Mouse (Mus musculus) embryonic facial prominence, embryonic 13.5 days (tissue): ENCODE results near the gene Maoa. TPM values are rescaled to one million over a fixed set of nuclear protein-coding genes. Genes with fewer than 3 reads are reported as not detected.

ENCODE experiments used
- ATAC-seq: fragments of 200-750 bp; cut with Nextera tagmentation; 2 replicates; pipeline ENCODE4 v1.8.0; 2017; ENCODE audit warnings: low read depth; ENCODE audit not compliant: insufficient number of reproducible peaks, insufficient read depth, low FRiP score, low TSS enrichment
- H3K27ac ChIP-seq: fragments of 300-500 bp; sonication (generic); 2 replicates; pipeline ENCODE4 v1.5.1; 2015; ENCODE audit warnings: moderate library complexity, mild to moderate bottlenecking, inconsistent platforms
- H3K27me3 ChIP-seq: fragments of 300-500 bp; sonication (generic); 2 replicates; pipeline ENCODE4 v1.6.1; 2015; ENCODE audit warnings: mild to moderate bottlenecking, inconsistent platforms
- H3K36me3 ChIP-seq: fragments of 300-500 bp; sonication (generic); 2 replicates; pipeline ENCODE4 v1.6.1; 2015; ENCODE audit warnings: mild to moderate bottlenecking, inconsistent platforms
- H3K4me1 ChIP-seq: fragments of 300-500 bp; sonication (generic); 2 replicates; pipeline ENCODE4 v1.6.1; 2015; ENCODE audit warnings: inconsistent platforms
- H3K4me2 ChIP-seq: fragments of 300-500 bp; sonication (generic); 2 replicates; pipeline ENCODE4 v1.6.1; 2015; ENCODE audit warnings: moderate library complexity, mild to moderate bottlenecking, inconsistent platforms
- H3K4me3 ChIP-seq: fragments of 300-500 bp; sonication (generic); 2 replicates; pipeline ENCODE4 v1.5.1; 2015; ENCODE audit warnings: mild to moderate bottlenecking, inconsistent platforms
- H3K9ac ChIP-seq: fragments of 300-500 bp; sonication (generic); 2 replicates; pipeline ENCODE4 v1.6.1; 2015; ENCODE audit warnings: mild to moderate bottlenecking, inconsistent platforms
- H3K9me3 ChIP-seq: fragments of 300-500 bp; sonication (generic); 2 replicates; pipeline ENCODE4 v1.6.1; 2016; ENCODE audit warnings: inconsistent platforms
- WGBS: fragments of 180-500 bp; shearing (Covaris S2); methylation state at CpG from one replicate; pipeline ENCODE4 v1.1.7; 2015; ENCODE audit warnings: mixed read lengths; 5-methylcytosine and 5-hydroxymethylcytosine counted together
- polyA plus RNA-seq: library from polyadenylated mRNA; unstranded; fragments of >200 nt; fragmentation: Nextera tagmentation; extraction: Ambion mirVana; gene quantifications from 2 replicates; pipeline ENCODE4 v1.2.1, GENCODE M21; 2015

Maoa gene
- polyA plus RNA-seq, result 18.0 and 19.8 TPM in 2 replicates

GRCm38 (mm10) chrX:16619034-16619929, at the start of gene Maoa:
Gene Maoa (plus strand): TSS chrX:16619698.
- peak; percentile 88 for ATAC-seq
- 20% methylated on average over 33 of the region's 33 CpGs for WGBS

GRCm38 (mm10) chrX:16618225-16619033, 1.1 kb upstream of the Maoa start:
- peak; percentile 92 for ATAC-seq
- H3K9ac ChIP-seq, result peak overlapping the region; percentile 64
- peak overlapping the region; percentile 69 for H3K4me2 ChIP-seq
- H3K27ac ChIP-seq, result peak overlapping the region; percentile 75
- WGBS, result 16% methylated on average over 60 of the region's 60 CpGs
- peak overlapping the region; percentile 49 for H3K4me3 ChIP-seq
- no peaks in the 10 kb centered on the region for H3K27me3 ChIP-seq
- no peaks in the 10 kb centered on the region for H3K9me3 ChIP-seq
- H3K4me1 ChIP-seq, result no peaks in the 10 kb centered on the region
- H3K36me3 ChIP-seq, result no peaks in the 10 kb centered on the region

More at GRCm38 (mm10) chrX:16619034-16619929, at the start of gene Maoa:
- H3K4me2 ChIP-seq, result peak within 1 kb of the TSS; percentile 69
- H3K9ac ChIP-seq, result peak within 1 kb of the TSS; percentile 64
- H3K4me1 ChIP-seq, result no peaks in the 10 kb centered on the region
- no peaks in the 10 kb centered on the region for H3K36me3 ChIP-seq
- H3K4me3 ChIP-seq, result peak within 1 kb of the TSS; percentile 49
- no peaks in the 10 kb centered on the region for H3K27me3 ChIP-seq
- H3K27ac ChIP-seq, result peak within 1 kb of the TSS; percentile 75
- H3K9me3 ChIP-seq, result no peaks in the 10 kb centered on the region

- ATAC-seq, result no peak
- no peaks in the 10 kb centered on the region for H3K36me3 ChIP-seq
- no peaks in the 10 kb centered on the region for H3K27me3 ChIP-seq
- no peak overlapping the region for H3K4me2 ChIP-seq
- no peaks in the 10 kb centered on the region for H3K4me1 ChIP-seq
- no peak overlapping the region for H3K27ac ChIP-seq
- WGBS, result 56% methylated on average over 2 of the region's 2 CpGs
- H3K9ac ChIP-seq, result no peak overlapping the region
- no peaks in the 10 kb centered on the region for H3K9me3 ChIP-seq
- no peak overlapping the region for H3K4me3 ChIP-seq
Measured at GRCm38 (mm10) chrX:16656511-16656910, 37.0 kb downstream of the Maoa start.

GRCm38 (mm10) chrX:16706094-16706493, 86.6 kb downstream of the Maoa start:
- no peaks in the 10 kb centered on the region for H3K27me3 ChIP-seq
- no peak overlapping the region for H3K9ac ChIP-seq
- H3K27ac ChIP-seq, result no peak overlapping the region
- no peaks in the 10 kb centered on the region for H3K9me3 ChIP-seq
- no peak overlapping the region for H3K4me2 ChIP-seq
- no peaks in the 10 kb centered on the region for H3K4me1 ChIP-seq
- no peak overlapping the region for H3K4me3 ChIP-seq
- H3K36me3 ChIP-seq, result no peaks in the 10 kb centered on the region
- no peak for ATAC-seq
- 69% methylated on average over 1 of the region's 1 CpGs for WGBS

GRCm38 (mm10) chrX:16714033-16714432, 94.5 kb downstream of the Maoa start:
- 55% methylated on average over 1 of the region's 1 CpGs for WGBS
- no peaks in the 10 kb centered on the region for H3K27me3 ChIP-seq
- ATAC-seq, result no peak
- no peaks in the 10 kb centered on the region for H3K9me3 ChIP-seq
- no peaks in the 10 kb centered on the region for H3K36me3 ChIP-seq
- no peaks in the 10 kb centered on the region for H3K4me1 ChIP-seq
- H3K27ac ChIP-seq, result no peak overlapping the region
- H3K4me2 ChIP-seq, result no peak overlapping the region
- no peak overlapping the region for H3K9ac ChIP-seq
- H3K4me3 ChIP-seq, result no peak overlapping the region

Other genes starting within 250 kb of the Maoa start
- gene Cypt1, start 96.8 kb upstream of the Maoa start, polyA plus RNA-seq, result not detected in 2 replicates
- gene Maob, start 197.7 kb downstream of the Maoa start, polyA plus RNA-seq, result 13.9 and 17.5 TPM in 2 replicates